Mouse (Mus musculus) kidney, postnatal 0 days (tissue): ENCODE measurements around the gene Dennd1a. TPM values are rescaled to one million over a fixed set of nuclear protein-coding genes. Genes with fewer than 3 reads are reported as not detected.

Source experiments
- ATAC-seq: fragments of 200-750 bp; cut with Nextera tagmentation; replicated peaks from 2 replicates; pipeline ENCODE4 v1.8.0; 2017; ENCODE audit warnings: low read depth, moderate number of reproducible peaks, moderate TSS enrichment, moderate library complexity; ENCODE audit not compliant: low FRiP score
- DNase-seq: peaks from one replicate; pipeline ENCODE4 v3.0.0-alpha.2; 2016; ENCODE audit warnings: low spot score
- H3K27ac ChIP-seq: fragments of 300-500 bp; sonication (generic); 2 replicates; pipeline ENCODE4 v1.5.1; 2014; ENCODE audit warnings: mild to moderate bottlenecking
- H3K27me3 ChIP-seq: fragments of 300-500 bp; sonication (generic); 2 replicates; pipeline ENCODE4 v1.6.1; 2014; ENCODE audit warnings: low read length, mixed read lengths; ENCODE audit not compliant: insufficient read depth
- H3K36me3 ChIP-seq: fragments of 300-500 bp; sonication (generic); 2 replicates; pipeline ENCODE4 v1.6.1; 2014; ENCODE audit warnings: low read length, mixed read lengths; ENCODE audit not compliant: insufficient read depth
- H3K4me1 ChIP-seq: fragments of 300-500 bp; sonication (generic); replicated peaks from 2 replicates; pipeline ENCODE4 v1.6.1; 2014; ENCODE audit warnings: antibody characterized with exemption, low read length, mixed read lengths; ENCODE audit not compliant: insufficient read depth
- H3K4me2 ChIP-seq: fragments of 300-500 bp; sonication (generic); 2 replicates; pipeline ENCODE4 v1.6.1; 2014; ENCODE audit warnings: mild to moderate bottlenecking, low read length, moderate library complexity, mixed read lengths
- H3K4me3 ChIP-seq: fragments of 300-500 bp; sonication (generic); replicated peaks from 2 replicates; pipeline ENCODE4 v1.5.1; 2014; ENCODE audit warnings: low read depth, low read length
- H3K9ac ChIP-seq: fragments of 300-500 bp; sonication (generic); 2 replicates; pipeline ENCODE4 v1.6.1; 2014; ENCODE audit warnings: low read depth, low read length
- H3K9me3 ChIP-seq: fragments of 300-500 bp; sonication (generic); replicated peaks from 2 replicates; pipeline ENCODE4 v1.6.1; 2016; ENCODE audit warnings: low read length, inconsistent platforms, mixed read lengths
- CTCF ChIP-seq: IDR thresholded peaks from 2 replicates; pipeline ENCODE4 v1.5.1; 2016; ENCODE audit warnings: antibody characterized with exemption, low read depth, mild to moderate bottlenecking, moderate library complexity
- WGBS: fragments of 180-500 bp; shearing (Covaris S2); extraction: QIAGEN DNeasy Blood & Tissue Kit; methylation state at CpG from one replicate; pipeline ENCODE4 v1.1.7; 2014; 5-methylcytosine and 5-hydroxymethylcytosine counted together
- polyA plus RNA-seq: library from polyadenylated mRNA; unstranded; fragments of >200 nt; fragmentation: Nextera tagmentation; extraction: Ambion mirVana; gene quantifications from 2 replicates; pipeline ENCODE4 v1.2.1, GENCODE M21; 2015

The Dennd1a gene
- polyA plus RNA-seq, 1 experiment from 2014 or later, result 10.6 TPM

DNA sequence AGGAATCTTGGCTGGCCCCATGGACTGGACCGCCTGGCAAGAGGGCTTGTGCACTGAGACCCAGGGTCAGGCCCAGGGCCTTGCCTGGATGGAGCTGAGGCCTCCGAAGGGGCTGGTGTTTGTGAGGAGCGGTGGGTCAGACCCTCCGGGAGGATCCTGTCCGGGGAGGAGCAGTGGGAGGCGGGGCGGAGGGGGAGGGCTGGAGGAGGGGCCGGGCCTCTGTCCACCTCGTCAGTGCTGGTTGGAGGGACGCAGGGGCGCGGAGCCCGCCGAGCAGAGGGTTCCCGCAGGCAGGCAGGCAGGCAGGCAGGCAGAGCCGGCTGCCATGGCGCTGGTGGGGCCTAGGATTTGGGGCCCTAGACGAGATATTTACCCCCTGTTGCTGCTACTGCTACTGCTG is 511.2 kb downstream of the Dennd1a start, which contains the start of gene Crb2:
Gene Crb2 (plus strand): TSS at position 234 of the 400 bp plus-strand sequence.
- no peak within 1 kb of the TSS for H3K27ac ChIP-seq
- peak within 1 kb of the TSS; percentile 8 for H3K4me3 ChIP-seq
- H3K9ac ChIP-seq, result peak within 1 kb of the TSS; percentile 44; the same call in 1 of the 2 replicates
- DNase-seq (no peak), ATAC-seq (peak; percentile 10; the same call in 1 of the 2 replicates)
- H3K36me3 ChIP-seq, result no peaks in the 10 kb centered on the region
- H3K4me1 ChIP-seq, result peaks cover 16% of the 10 kb centered on the region
- H3K4me2 ChIP-seq, result peak within 1 kb of the TSS; percentile 46
- no peak for TF ChIP-seq CTCF
- no peaks in the 10 kb centered on the region for H3K9me3 ChIP-seq
- no peaks in the 10 kb centered on the region for H3K27me3 ChIP-seq
- 9% methylated on average over 11 of the region's 18 CpGs for WGBS

DNA sequence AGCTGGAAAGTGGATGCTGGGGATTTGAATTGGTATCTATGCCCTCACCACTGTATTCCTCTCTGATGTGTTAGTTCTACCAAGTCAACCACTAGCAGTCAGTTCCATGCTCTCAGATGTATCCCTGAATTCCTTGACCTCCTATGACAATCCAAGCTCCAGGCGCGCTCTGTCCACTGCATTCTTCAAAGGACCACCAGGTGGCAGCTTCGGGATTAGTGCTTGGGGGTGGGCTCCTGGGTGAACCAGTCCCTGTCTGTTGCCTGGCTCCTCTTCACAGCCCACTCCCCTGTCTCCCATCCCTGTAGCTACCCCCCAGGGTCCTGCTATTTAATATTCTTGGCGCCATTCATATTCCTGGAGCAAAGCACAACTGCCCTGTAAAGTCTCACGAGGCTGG is 512.6 kb downstream of the Dennd1a start:
- H3K27ac ChIP-seq, result no peak overlapping the region
- no peak for ATAC-seq
- H3K4me2 ChIP-seq, result no peak overlapping the region
- no peak overlapping the region for H3K9ac ChIP-seq
- H3K4me1 ChIP-seq, result peaks cover 4% of the 10 kb centered on the region; the same call in 1 of the 2 replicates
- DNase-seq, result peak; percentile 83
- no peaks in the 10 kb centered on the region for H3K27me3 ChIP-seq
- 12% methylated on average over 5 of the region's 5 CpGs for WGBS
- H3K9me3 ChIP-seq, result no peaks in the 10 kb centered on the region
- H3K36me3 ChIP-seq, result no peaks in the 10 kb centered on the region
- TF ChIP-seq CTCF, result peak; percentile 85
- no peak overlapping the region for H3K4me3 ChIP-seq

DNA sequence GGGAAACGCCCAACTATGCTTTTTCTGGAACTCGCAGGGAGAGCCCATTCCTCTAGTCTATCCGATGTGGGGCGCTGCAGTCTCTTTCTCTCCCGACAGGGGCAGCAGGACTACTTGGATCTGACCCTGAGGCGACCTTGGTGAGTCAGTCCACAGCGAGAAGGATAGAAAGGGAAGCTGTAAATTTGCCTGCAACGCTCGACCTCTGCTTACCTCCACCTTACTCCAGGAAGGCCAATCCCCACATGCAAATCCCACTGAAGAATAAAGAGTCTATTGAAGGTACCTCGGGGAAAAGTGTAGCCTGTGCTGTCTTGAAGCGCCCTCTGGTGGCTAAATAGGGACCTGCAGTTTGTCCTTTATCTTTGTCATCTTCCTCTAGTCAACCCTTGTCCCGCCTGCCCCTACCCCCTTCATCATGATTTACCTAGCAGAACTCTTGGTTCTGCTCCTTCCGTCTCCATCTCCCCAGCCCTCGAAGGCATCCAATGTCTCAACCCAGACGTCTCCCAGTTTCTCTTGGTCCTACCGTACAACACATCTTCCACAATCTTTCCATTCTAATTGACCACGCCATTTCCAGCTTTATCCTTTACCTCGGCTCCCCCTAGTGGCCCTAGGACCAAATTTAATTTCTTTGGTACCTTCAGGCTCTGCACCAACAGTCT is 515.4 kb downstream of the Dennd1a start:
- Histone ChIP-seq H3K4me3 (peak overlapping the region; percentile 33), H3K4me2 (peak overlapping the region; percentile 57), H3K27me3 (no peaks in the 10 kb centered on the region), H3K9me3 (no peaks in the 10 kb centered on the region), H3K4me1 (peaks cover 11% of the 10 kb centered on the region), H3K36me3 (no peaks in the 10 kb centered on the region), H3K9ac (no peak overlapping the region), H3K27ac (no peak overlapping the region)
- peak; percentile 67 for ATAC-seq
- under 1% methylated on average over 18 of the region's 18 CpGs for WGBS
- peak; percentile 96 for DNase-seq
- TF ChIP-seq CTCF, result peak; percentile 92

DNA sequence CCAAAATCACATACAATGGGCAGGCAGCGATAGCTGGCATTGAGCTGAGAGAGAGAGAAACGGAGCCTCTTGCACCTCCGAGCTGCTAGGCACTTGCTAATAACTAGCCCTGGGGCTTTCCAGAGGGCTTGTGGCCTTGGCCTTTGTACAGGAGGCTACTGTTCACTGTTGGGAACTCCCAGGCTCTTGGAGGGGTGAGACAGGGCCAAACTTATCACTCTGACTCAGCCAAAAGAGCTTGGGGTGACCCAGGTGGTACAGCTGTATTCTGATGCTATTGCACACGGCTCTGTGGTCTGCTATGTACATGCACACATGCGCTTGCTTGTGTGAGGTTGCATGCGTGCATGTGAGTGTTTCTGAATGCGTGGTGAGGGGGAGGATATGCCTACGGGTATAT is 517.4 kb downstream of the Dennd1a start:
- Histone ChIP-seq H3K9ac (no peak overlapping the region), H3K4me2 (no peak overlapping the region), H3K4me1 (peaks cover 21% of the 10 kb centered on the region), H3K27ac (no peak overlapping the region), H3K27me3 (no peaks in the 10 kb centered on the region), H3K9me3 (no peaks in the 10 kb centered on the region), H3K36me3 (no peaks in the 10 kb centered on the region), H3K4me3 (no peak overlapping the region)
- no peak for TF ChIP-seq CTCF
- ATAC-seq (no peak), DNase-seq (no peak)
- 91% methylated on average over 8 of the region's 8 CpGs for WGBS

DNA sequence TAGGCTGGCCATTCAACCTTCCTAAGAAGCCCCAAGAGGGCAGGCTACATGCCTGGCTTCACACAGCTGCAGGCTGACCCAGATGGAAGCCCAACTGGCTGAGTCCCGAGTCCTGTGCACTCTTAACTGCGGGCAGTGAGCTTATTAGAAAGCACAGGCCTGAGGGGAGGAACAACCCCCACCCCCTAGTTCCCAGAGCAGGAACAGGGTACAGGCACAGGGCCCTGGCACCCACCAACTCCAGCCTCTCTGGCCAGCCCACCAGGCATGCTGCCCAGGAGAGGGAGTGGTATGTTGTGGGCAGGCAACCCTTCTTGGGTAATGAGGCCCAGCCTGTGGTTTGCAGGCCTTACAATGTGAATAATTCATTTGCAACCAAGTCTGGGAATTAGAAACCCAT is 518.3 kb downstream of the Dennd1a start:
- 29% methylated on average over 2 of the region's 2 CpGs for WGBS
- Histone ChIP-seq H3K27ac (no peak overlapping the region), H3K27me3 (no peaks in the 10 kb centered on the region), H3K9ac (no peak overlapping the region), H3K4me2 (no peak overlapping the region), H3K4me3 (no peak overlapping the region), H3K9me3 (no peaks in the 10 kb centered on the region), H3K4me1 (peaks cover 23% of the 10 kb centered on the region), H3K36me3 (no peaks in the 10 kb centered on the region)
- TF ChIP-seq CTCF, result no peak
- ATAC-seq, result 0 out of 2 replicates have a peak, but pooled peaks have one; percentile 9
- DNase-seq, result no peak

DNA sequence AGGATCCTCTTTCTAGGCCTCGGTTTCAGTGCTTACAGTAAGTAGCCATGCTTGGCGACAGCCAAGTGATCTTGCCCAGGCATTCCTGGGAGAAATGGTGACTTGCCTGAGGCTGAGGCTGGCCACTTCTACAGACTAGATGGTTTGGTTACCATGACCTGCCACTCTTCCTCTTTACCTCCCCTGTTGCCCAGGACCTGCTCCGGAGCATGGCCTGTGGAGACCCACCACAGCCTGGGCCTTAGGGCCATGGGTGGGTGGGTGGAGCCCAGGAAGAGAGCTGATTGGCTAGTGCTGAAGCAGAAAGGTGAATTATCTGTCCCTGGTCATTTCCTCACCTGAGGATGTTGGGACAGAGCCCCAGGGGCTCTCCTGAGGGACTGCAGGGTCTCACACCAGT is 519.5 kb downstream of the Dennd1a start:
- no peak for ATAC-seq
- H3K4me2 ChIP-seq, result no peak overlapping the region
- H3K4me1 ChIP-seq, result peaks cover 23% of the 10 kb centered on the region
- no peaks in the 10 kb centered on the region for H3K9me3 ChIP-seq
- WGBS, result 76% methylated on average over 3 of the region's 3 CpGs
- no peaks in the 10 kb centered on the region for H3K27me3 ChIP-seq
- TF ChIP-seq CTCF, result no peak
- H3K4me3 ChIP-seq, result no peak overlapping the region
- H3K9ac ChIP-seq, result no peak overlapping the region
- no peak for DNase-seq
- no peak overlapping the region for H3K27ac ChIP-seq
- H3K36me3 ChIP-seq, result no peaks in the 10 kb centered on the region

DNA sequence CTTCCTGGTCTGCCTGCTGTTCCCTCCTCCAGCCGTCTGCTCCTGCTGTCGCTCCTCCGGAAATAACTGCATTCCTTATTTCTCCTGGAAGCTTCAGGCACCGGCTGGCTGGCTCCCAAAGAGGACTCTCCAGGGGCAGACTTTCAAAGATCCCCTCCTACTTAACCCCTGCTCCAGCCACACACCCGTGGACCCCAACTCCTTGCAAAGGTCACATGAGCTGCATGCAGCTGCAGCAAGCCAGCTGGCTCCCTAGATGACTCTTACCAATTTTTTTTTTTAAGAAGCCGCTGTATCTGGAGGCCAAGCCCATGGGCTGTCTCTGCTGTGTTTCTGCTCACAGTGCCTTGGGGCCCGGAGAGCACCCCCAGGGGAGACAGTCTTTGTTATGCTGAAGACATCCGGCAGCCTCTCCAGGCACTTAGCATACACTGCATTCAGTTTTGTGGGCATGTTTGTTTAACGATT is 520.1 kb downstream of the Dennd1a start:
- H3K9ac ChIP-seq, result no peak overlapping the region
- DNase-seq, result peak; percentile 85
- H3K4me1 ChIP-seq, result peaks cover 23% of the 10 kb centered on the region
- H3K4me3 ChIP-seq, result no peak overlapping the region
- ATAC-seq, result no peak
- WGBS, result 7% methylated on average over 9 of the region's 9 CpGs
- no peak for TF ChIP-seq CTCF
- no peaks in the 10 kb centered on the region for H3K9me3 ChIP-seq
- H3K27ac ChIP-seq, result no peak overlapping the region
- no peak overlapping the region for H3K4me2 ChIP-seq
- H3K27me3 ChIP-seq, result no peaks in the 10 kb centered on the region
- no peaks in the 10 kb centered on the region for H3K36me3 ChIP-seq
